Mouse (Mus musculus): ENCODE results near the gene Fam149a.
"Not testable (repeated sequence)": the region's sequence is repeated elsewhere in the genome, so short reads cannot be mapped to it uniquely, and the experiment has no call there.

Fam149a gene

DNA sequence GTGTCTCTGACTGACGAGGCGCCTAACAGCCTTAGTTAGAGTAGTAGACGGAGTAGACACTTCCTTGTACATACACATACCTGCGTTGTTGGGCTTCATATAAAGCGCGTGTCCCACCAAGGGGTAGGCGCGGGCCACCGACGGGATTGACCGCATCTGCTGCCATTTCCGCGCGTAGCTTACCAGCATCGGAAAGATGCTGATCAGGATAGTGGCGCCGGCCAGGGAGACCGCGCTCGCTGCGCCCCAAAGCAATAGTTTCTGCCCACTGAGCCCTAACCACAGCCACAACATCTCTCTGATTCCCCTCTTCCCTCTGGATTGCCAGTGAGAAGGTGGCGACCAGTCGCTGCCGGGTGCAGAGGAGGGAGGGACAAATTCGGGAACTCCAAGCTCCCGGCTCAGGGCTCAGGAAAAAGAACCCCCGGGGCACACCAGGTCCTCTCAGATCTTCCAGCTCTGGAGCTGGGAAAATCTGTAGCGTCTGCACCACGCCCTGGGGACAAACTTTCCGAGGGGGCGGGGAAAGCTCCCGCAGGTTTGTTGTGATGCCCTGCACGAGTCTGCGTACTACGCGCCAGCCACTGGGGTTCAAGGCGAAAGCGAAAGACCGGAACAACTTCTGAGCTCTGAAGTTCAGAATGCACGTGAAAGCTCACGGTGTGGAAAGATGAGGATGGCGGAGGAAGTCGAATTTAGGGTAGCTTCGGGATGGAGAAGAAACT, 49.2 kb downstream of the Fam149a start, which contains the start of gene Cyp4v3:
Gene Cyp4v3, minus strand, starts transcription at position 532 of the 725 bp plus-strand sequence.
- DNase-seq (ENCODE audit: low spot score in 2 of 2), result peak in 1 of 2 experiments; percentile 54

DNA sequence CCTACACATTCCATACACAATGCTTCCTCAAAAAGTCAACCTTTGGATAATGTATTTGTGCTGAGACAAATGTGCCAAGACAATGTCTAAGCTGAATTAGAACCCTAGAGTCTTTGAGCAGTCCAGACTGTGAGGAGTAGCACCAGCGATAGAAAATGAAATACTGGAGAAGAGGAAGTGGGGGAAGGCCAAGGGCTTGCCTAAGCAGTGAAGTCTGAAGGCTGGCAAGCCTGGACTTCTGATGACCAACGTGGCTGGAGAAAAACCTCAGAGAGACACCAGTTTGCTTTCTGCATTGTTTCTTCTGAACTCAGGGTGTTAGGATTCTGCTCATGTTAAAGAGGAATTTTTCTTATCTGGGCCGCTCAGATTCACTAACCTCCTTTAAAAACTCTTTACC, 51.2 kb downstream of the Fam149a start:
- DNase-seq (ENCODE audit: low spot score in 2 of 2), result no peak

DNA sequence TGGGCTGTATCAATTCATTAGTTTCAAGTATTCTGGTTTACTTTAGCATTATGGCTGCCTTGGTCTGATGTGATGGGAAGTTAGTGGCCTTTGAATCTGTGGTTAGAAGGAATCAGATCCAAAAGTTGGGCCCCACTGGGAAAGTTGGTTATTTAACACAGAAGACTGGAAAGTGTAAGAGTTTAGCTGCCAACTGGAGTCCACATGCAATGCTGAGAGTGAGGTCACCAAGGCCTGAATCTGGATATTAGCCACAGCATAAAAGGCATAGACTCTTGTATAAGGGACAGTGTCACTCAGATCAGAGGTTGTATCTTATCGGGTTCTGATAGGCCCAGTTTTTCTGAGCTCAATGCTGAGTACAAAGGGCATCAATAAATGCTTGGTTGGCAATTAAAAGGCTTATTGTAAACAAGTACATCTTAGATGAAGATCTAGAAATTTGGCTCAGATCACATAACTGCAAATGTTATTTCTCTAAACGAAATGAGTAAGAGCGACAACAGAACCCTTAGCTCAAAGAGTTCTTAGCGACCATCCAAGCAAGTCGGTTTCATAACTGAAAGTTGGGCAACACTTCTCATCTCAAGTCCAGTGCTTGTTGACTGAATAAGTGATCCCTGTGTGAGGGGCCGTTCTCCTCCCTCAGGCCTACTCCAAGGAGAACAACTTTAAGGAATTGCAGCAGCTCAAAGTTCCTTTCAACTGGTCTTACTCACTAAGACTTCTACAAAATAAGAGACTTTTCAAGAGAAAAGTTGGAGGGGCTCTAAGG, 52.7 kb downstream of the Fam149a start:
- no peak for DNase-seq (ENCODE audit: low spot score in 2 of 2)

DNA sequence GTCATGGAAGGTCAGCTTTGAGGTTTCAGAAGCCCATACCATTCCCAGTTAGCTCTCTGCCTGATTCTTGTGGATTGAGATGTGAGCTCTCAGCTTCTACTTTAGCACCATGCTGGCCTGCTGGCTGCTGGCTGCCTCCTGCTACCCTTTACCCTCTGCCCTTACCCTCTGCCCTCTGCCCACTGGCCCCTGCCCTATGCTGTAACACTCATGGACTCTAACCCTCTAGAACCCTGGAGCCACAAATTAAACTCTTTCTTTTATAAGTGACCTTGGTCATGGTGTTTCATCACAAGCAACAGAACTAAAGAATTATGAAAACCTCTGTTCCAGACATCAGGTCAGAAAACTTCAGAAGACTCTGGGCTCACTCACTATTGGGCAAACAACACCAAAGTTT, 55.0 kb downstream of the Fam149a start:
- DNase-seq (ENCODE audit: low spot score in 2 of 2), result not testable (repeated sequence)

DNA sequence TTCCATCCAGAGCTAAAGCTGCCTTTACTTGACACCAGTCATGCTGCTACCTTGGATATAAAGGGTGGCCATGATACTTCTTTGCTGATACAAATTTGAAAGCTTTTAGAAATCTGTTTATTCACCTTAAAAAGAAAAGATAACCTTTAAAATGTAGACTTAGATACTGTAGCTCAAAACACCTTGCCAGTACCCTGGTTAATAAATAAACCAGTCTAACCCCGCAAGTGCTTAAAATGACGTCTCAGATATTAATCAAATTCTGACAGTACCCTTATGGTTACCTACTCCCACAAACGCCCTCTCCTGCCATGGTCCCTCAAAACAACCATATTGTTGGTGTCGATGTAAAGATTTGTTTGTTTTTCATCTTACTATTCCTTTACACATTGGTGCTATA, 57.9 kb downstream of the Fam149a start:
- no peak for DNase-seq (ENCODE audit: low spot score in 2 of 2)

DNA sequence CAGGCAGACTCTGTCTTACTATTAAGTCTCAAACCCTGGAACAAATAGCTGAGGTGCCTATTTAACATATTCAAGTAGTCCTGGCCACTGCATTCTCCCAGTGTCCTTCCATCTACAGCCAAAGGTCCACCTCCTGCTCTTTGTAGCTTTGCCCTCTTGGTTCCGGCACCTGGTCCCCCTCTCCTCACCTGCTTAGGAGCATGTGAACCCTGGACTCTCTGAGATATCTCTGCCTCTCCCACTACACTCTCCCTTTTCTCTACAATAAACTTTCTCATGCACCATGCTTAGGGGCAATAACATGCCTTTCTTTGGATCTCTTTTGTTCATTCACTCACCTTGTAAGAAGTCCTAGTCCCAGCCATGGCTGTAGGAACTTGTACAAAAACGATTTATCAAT, 60.7 kb downstream of the Fam149a start:
- no peak for DNase-seq (ENCODE audit: low spot score in 2 of 2)

DNA sequence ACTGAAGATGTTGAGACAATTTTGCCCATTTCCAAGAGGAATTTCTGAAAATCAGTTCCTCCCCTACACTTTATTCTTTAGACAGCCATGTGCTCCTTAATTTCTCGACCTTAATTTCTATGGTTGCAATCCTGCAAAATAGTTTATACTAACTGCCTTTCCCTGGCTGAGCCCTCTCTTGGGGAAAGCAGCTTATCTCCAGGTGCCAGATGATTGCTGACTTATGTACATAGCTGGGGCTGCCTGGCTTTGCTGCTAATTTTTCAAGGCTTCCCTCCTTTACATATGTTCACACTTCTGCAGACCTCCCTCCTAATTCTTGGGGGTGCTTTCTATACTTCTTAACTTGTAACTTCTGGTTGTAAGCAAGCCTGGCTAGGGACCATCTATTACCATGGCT, 61.2 kb downstream of the Fam149a start:
- no peak for DNase-seq (ENCODE audit: low spot score in 2 of 2)

DNA sequence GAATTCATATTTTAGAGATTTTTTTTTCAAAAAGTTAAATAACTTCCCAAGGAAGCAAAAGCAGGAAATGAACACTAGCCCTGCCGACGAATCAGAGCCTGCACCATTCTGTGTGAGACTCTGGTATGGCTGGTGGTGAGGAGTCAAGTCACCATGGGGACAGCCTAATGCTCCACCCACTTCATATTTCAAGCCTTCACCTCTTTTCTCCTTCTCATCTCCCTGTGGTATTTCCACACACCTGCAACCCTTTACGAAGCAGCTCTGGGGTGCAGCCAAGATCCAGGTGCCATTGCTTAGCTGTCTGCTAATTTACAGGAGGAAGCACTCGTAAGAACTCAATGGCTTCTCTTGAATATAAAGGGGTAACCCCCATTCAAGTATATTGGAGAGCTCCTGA, 71.1 kb downstream of the Fam149a start:
- DNase-seq (ENCODE audit: low spot score in 2 of 2), result no peak

DNA sequence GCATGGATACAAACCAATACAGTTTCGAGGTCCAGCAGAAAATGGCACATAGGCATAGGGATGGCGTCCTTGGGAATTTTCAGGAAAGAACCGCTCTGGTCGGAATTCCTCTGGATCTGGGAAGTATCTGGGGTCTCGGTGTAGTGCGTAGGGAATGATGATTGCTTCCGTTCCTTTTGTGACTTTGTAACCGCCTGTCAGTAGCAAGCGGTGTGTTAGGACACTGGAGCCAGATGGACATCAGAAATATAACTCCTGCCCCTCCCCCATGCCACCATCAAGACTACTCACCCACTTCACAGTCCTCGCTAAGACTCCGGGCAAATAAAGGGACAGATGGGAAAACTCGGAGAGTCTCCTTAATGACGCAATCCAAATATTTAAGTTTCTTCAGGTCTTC, 73.7 kb downstream of the Fam149a start, which contains the start of gene Gm45753:
Gene Gm45753, minus strand, starts transcription at position 101 of the 400 bp plus-strand sequence.
- no peak for DNase-seq (ENCODE audit: low spot score in 2 of 2)

DNA sequence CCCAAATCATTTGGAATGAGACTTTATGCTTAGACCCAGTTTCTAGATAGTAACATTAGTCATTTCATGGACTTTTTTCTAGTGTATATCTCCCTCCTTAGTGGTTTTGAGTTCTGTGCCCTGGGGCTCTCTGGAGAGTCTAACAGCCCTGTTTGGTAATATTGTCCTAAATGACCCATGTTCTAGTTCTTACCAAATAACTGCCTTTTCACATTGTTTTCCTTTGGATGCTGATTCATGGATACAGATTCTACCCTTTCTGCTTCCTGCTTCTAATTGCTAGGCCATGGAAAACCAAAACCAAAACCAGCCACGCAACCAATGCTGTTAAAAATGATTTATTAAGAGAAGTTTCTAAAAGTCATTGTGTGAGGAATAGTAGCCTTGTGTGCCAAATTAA, 76.6 kb downstream of the Fam149a start:
- DNase-seq (ENCODE audit: low spot score in 2 of 2), result no peak

DNA sequence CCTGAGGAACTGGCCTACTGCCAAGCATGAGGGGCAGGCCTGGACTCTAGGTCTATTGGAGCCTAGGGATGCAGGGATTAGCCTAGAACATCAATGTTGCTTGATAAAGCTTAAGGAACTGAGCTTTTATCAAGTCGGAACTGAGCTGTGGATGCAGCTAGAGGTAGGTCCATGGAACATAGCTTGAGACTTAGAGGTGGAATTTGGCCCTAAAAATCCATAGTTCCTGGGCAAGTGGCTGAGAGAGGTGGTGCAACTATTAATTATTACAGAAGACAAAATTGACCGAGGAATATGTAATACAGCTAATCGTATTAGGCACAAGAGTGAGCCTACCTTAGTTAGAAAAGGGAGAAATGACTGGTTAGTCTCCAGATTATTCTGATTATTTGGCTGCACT, 77.7 kb downstream of the Fam149a start:
- DNase-seq (ENCODE audit: low spot score in 2 of 2), result no peak

DNA sequence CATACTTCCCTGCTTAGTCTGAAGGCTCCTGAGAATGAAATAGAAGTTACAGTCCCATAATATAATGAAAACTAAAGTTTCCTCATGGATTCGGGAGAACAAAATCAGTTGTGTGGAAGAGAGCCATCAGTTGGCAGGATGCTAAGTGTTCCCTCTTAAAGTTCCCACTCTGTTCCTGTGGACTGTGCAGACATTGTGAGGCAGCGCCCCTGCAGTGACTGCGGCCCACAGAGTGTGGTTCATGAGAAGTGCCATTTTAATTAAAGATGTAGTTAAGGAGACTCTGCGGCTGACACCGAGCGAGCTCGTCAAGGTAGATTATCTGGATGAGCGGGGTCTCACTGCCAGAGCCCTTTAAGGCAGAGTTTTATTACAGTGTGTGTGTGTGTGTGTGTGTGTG, 79.7 kb downstream of the Fam149a start:
- DNase-seq (ENCODE audit: low spot score in 2 of 2), result no peak

DNA sequence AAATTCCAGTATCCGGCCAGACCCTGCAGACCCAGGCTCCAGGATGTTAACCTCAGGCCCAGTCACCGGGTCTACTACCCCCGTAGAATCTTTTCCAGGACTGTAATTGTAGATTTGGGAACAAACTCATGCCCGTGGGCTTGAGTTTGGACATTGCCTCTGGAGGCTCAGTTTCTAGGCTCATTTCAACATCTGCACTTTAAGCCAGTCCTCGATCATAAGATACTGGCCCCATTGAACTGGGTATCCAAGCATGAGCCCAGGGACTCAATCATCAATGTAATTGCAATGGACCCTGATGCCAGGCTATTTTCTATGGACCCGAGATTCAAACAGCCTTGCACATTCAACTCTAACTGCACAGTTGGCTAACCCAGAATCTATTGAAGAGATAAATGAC, 86.8 kb downstream of the Fam149a start:
- no peak for DNase-seq (ENCODE audit: low spot score in 2 of 2)

DNA sequence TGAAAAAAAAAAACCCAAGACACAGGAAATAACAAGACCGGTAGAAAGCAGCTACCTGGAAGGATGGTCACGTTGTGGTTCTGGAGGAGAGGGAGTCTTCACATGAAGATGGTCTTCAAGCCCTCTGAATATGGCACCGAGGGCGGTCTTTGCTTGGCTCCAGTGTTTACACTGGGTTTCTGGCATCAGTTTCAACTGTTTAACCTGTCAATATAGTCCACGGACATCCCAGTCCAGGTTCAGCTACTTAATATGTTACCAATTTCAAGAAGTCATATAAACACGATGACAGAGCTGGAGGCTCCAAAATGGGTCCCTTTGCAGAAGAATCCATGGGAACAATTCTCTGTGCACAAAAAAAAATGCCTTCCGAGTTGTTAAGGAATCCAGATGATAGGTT, 87.4 kb downstream of the Fam149a start, which contains the start of gene Klkb1:
Gene Klkb1, minus strand, starts transcription at position 173 of the 400 bp plus-strand sequence.
- DNase-seq (ENCODE audit: low spot score in 2 of 2), result no peak

DNA sequence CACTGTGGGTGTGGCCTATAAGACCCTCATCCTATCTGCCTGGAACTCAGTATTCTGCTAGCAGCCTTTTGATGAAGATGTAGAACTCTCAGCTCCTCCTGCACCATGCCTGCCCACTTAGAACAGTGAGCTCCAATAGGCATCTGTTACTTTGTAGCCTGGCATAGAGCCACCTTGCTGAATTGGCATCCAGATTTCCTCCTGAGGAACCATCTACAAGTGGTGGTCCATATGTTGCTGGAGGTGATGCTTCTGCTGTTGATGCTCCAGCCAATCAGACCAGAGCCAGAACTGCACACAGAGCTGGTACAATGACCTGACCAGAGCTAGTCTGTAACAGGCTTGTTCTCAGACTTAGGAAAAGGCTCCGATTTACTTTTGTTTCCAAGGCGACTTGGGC, 90.3 kb downstream of the Fam149a start:
- DNase-seq (ENCODE audit: low spot score in 2 of 2), result peak in 1 of 2 experiments; percentile 3

Measured in left cerebral cortex, adult 9 months (tissue).